Mouse (Mus musculus) hindbrain, embryonic 16.5 days (tissue): ENCODE measurements around the gene Ppp1ca. TPM values are rescaled to one million over a fixed set of nuclear protein-coding genes. Genes with fewer than 3 reads are reported as not detected.
A peak's percentile ranks its signal among the peaks of the same experiment; 100 is the strongest.

ENCODE experiments used
- ATAC-seq: fragments of 200-750 bp; cut with Nextera tagmentation; 2 replicates; pipeline ENCODE4 v1.8.0; 2017; ENCODE audit warnings: moderate TSS enrichment, moderate library complexity
- H3K27ac ChIP-seq: fragments of 300-500 bp; sonication (generic); 2 replicates; pipeline ENCODE4 v1.5.1; 2014; ENCODE audit warnings: low read depth, mild to moderate bottlenecking, control low read depth, low read length, moderate library complexity
- H3K27me3 ChIP-seq: fragments of 300-500 bp; sonication (generic); replicated peaks from 2 replicates; pipeline ENCODE4 v1.6.1; 2014; ENCODE audit warnings: low read length; ENCODE audit not compliant: control insufficient read depth, insufficient read depth
- H3K36me3 ChIP-seq: fragments of 300-500 bp; sonication (generic); 2 replicates; pipeline ENCODE4 v1.6.1; 2014; ENCODE audit warnings: mild to moderate bottlenecking, low read length, moderate library complexity, mixed read lengths; ENCODE audit not compliant: control insufficient read depth, insufficient read depth
- H3K4me1 ChIP-seq: fragments of 300-500 bp; sonication (generic); 2 replicates; pipeline ENCODE4 v1.6.1; 2014; ENCODE audit warnings: low read depth, low read length; ENCODE audit not compliant: control insufficient read depth, insufficient read depth
- H3K4me2 ChIP-seq: fragments of 300-500 bp; sonication (generic); 2 replicates; pipeline ENCODE4 v1.6.1; 2014; ENCODE audit warnings: mild to moderate bottlenecking, low read length, control low read depth, moderate library complexity
- H3K4me3 ChIP-seq: fragments of 300-500 bp; sonication (generic); 2 replicates; pipeline ENCODE4 v1.5.1; 2014; ENCODE audit warnings: mild to moderate bottlenecking, low read length, control low read depth, moderate library complexity
- H3K9ac ChIP-seq: fragments of 300-500 bp; sonication (generic); 2 replicates; pipeline ENCODE4 v1.6.1; 2014; ENCODE audit warnings: low read depth, mild to moderate bottlenecking, control low read depth, low read length, moderate library complexity
- H3K9me3 ChIP-seq: fragments of 300-500 bp; sonication (generic); 2 replicates; pipeline ENCODE4 v1.6.1; 2014; ENCODE audit warnings: mild to moderate bottlenecking, low read length, moderate library complexity; ENCODE audit not compliant: control insufficient read depth
- WGBS: fragments of 180-500 bp; shearing (Covaris S2); extraction: QIAGEN DNeasy Blood & Tissue Kit; methylation state at CpG from one replicate; pipeline ENCODE4 v1.1.7; 2014; 5-methylcytosine and 5-hydroxymethylcytosine counted together
- polyA plus RNA-seq: library from polyadenylated mRNA; unstranded; fragments of >200 nt; fragmentation: Nextera tagmentation; extraction: Ambion mirVana; gene quantifications from 2 replicates; pipeline ENCODE4 v1.2.1, GENCODE M21; 2015

Ppp1ca gene
- polyA plus RNA-seq, 1 experiment from 2014 or later = 604 TPM

DNA sequence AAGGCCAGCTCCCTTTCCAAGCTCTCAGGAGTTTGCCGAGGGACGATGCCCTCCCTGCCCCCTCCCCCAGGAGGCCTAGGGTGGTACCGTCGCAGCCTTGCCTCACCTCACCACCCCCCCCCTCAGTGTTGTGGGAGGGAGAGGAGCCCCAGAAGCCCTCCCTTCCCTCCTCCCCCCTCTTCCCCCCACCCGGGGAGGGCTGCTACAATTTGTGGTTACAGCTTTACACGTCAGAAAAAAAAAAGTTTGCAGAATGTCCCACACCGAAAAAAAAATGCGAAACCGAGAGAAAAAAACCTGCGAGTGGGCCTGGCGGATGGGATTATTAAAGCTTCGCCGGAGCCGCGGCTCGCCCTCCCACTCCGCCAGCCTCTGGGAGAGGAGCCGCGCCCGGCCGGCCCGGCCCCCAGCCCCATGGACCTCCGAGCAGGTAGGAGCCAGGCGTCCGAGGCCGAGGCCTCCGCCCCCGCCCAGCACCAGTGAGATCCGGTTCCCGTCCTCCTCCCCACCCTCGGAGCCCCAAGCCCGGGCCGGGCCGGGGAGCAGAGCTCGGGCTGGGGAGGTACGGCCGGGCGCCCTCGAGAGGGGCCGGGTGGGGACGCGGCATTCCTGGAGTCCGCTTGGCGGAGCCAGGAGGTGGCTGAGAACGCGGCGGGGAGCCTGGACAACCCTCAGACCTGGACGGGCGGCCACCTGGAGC, 22.4 kb downstream of the Ppp1ca start, which contains the start of the genes Clcf1 and AC109138.7:
Gene Clcf1, plus strand, starts transcription at position 168 of the 700 bp plus-strand sequence.
Gene AC109138.7, plus strand, starts transcription at position 287 of the 700 bp plus-strand sequence.
- H3K36me3 ChIP-seq = no peaks in the 10 kb centered on the region
- H3K27me3 ChIP-seq = peaks cover 28% of the 10 kb centered on the region
- H3K9me3 ChIP-seq = no peaks in the 10 kb centered on the region
- 0 out of 2 replicates have a peak, but pooled peaks have one; percentile 19 for ATAC-seq
- H3K4me3 ChIP-seq = peak within 1 kb of the TSS; percentile 54
- under 1% methylated on average over 47 of the region's 49 CpGs for WGBS
- H3K27ac ChIP-seq = peak within 1 kb of the TSS; percentile 15; the same call in 1 of the 2 replicates
- peaks cover 20% of the 10 kb centered on the region for H3K4me1 ChIP-seq
- H3K9ac ChIP-seq = peak within 1 kb of the TSS; percentile 73
- H3K4me2 ChIP-seq = peak within 1 kb of the TSS; percentile 92

- H3K36me3 ChIP-seq = no peaks in the 10 kb centered on the region
- WGBS = under 1% methylated on average over 14 of the region's 81 CpGs
- 0 out of 2 replicates have a peak, but pooled peaks have one; percentile 35 for ATAC-seq
- peak overlapping the region; percentile 15; the same call in 1 of the 2 replicates for H3K27ac ChIP-seq
- peak overlapping the region; percentile 92 for H3K4me2 ChIP-seq
- H3K27me3 ChIP-seq = peaks cover 28% of the 10 kb centered on the region
- H3K4me1 ChIP-seq = peaks cover 20% of the 10 kb centered on the region
- peak overlapping the region; percentile 54 for H3K4me3 ChIP-seq
- H3K9ac ChIP-seq = peak overlapping the region; percentile 73
- H3K9me3 ChIP-seq = no peaks in the 10 kb centered on the region
These were observed 23.0 kb downstream of the Ppp1ca start for GRCm38 (mm10) chr19:4214771-4215450.

- H3K9me3 ChIP-seq = no peaks in the 10 kb centered on the region
- H3K4me2 ChIP-seq = peak overlapping the region; percentile 92
- H3K27me3 ChIP-seq = peaks cover 28% of the 10 kb centered on the region
- ATAC-seq = no peak
- H3K9ac ChIP-seq = peak overlapping the region; percentile 73
- H3K27ac ChIP-seq = no peak overlapping the region
- 1% methylated on average over 16 of the region's 21 CpGs for WGBS
- H3K4me1 ChIP-seq = peaks cover 25% of the 10 kb centered on the region
- H3K4me3 ChIP-seq = peak overlapping the region; percentile 54
- no peaks in the 10 kb centered on the region for H3K36me3 ChIP-seq
These were observed 23.6 kb downstream of the Ppp1ca start for GRCm38 (mm10) chr19:4215451-4215840.

- WGBS = 18% methylated on average over 14 of the region's 14 CpGs
- Histone ChIP-seq H3K4me2 (peak overlapping the region; percentile 18; the same call in 1 of the 2 replicates), H3K27ac (no peak overlapping the region), H3K9ac (no peak overlapping the region), H3K27me3 (peaks cover 28% of the 10 kb centered on the region), H3K9me3 (no peaks in the 10 kb centered on the region), H3K36me3 (no peaks in the 10 kb centered on the region), H3K4me3 (no peak overlapping the region), H3K4me1 (peaks cover 32% of the 10 kb centered on the region)
- ATAC-seq = no peak
These were observed 24.3 kb downstream of the Ppp1ca start for GRCm38 (mm10) chr19:4216041-4216685.

- no peak overlapping the region for H3K27ac ChIP-seq
- H3K36me3 ChIP-seq = no peaks in the 10 kb centered on the region
- H3K4me2 ChIP-seq = no peak overlapping the region
- peaks cover 21% of the 10 kb centered on the region for H3K27me3 ChIP-seq
- no peak overlapping the region for H3K9ac ChIP-seq
- peaks cover 32% of the 10 kb centered on the region for H3K4me1 ChIP-seq
- ATAC-seq = no peak
- H3K9me3 ChIP-seq = no peaks in the 10 kb centered on the region
- H3K4me3 ChIP-seq = no peak overlapping the region
- 22% methylated on average over 5 of the region's 5 CpGs for WGBS
These were observed 25.3 kb downstream of the Ppp1ca start for GRCm38 (mm10) chr19:4217140-4217539.

- H3K36me3 ChIP-seq = no peaks in the 10 kb centered on the region
- H3K4me3 ChIP-seq = no peak overlapping the region
- 46% methylated on average over 3 of the region's 3 CpGs for WGBS
- ATAC-seq = no peak
- H3K27ac ChIP-seq = no peak overlapping the region
- peaks cover 19% of the 10 kb centered on the region for H3K27me3 ChIP-seq
- no peak overlapping the region for H3K9ac ChIP-seq
- H3K4me2 ChIP-seq = no peak overlapping the region
- H3K4me1 ChIP-seq = peaks cover 36% of the 10 kb centered on the region
- H3K9me3 ChIP-seq = no peaks in the 10 kb centered on the region
These were observed 26.0 kb downstream of the Ppp1ca start for GRCm38 (mm10) chr19:4217855-4218254.

DNA sequence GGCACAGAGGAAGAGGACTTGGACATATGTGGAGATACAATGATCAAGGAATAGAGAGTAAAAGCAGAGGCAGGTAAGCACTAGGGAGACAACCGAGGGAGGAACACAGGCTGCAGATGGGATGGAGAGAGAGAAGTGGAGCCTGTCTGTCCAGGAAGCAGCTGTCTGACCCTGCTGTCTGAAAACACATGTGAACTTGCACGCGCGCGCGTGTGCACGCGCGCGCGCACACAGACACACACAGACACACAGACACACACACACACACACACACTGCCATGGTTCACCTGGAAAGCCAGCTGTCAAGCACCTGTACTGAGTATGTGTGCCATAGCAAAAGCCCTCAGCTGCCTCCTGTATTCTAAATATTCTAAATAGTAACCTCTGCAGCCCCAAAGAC, 26.4 kb downstream of the Ppp1ca start:
- no peak overlapping the region for H3K27ac ChIP-seq
- no peak for ATAC-seq
- no peak overlapping the region for H3K9ac ChIP-seq
- peaks cover 18% of the 10 kb centered on the region for H3K27me3 ChIP-seq
- H3K9me3 ChIP-seq = no peaks in the 10 kb centered on the region
- no peak overlapping the region for H3K4me2 ChIP-seq
- WGBS = 95% methylated on average over 11 of the region's 11 CpGs
- H3K4me1 ChIP-seq = peaks cover 36% of the 10 kb centered on the region
- H3K36me3 ChIP-seq = no peaks in the 10 kb centered on the region
- H3K4me3 ChIP-seq = no peak overlapping the region

DNA sequence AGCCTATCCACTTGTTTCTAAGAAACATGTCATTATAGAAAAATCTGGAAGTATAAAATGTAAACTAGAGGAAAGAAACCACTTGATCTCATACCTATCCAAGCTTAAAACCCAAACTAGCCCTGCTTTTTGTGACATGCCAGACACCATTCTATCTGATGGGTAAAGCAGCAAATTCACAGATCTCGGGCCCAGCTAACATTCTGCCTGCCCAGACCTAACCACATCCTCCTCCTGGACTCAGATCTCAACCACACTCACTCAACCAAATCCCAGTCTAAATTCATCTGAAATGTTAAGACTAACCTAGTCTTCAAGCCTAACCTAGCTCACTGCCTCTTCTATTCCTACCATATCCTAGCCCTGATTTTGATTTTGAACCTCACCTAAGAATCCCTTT, 26.9 kb downstream of the Ppp1ca start:
- ATAC-seq = no peak
- 81% methylated on average over 1 of the region's 1 CpGs for WGBS
- peaks cover 35% of the 10 kb centered on the region for H3K4me1 ChIP-seq

DNA sequence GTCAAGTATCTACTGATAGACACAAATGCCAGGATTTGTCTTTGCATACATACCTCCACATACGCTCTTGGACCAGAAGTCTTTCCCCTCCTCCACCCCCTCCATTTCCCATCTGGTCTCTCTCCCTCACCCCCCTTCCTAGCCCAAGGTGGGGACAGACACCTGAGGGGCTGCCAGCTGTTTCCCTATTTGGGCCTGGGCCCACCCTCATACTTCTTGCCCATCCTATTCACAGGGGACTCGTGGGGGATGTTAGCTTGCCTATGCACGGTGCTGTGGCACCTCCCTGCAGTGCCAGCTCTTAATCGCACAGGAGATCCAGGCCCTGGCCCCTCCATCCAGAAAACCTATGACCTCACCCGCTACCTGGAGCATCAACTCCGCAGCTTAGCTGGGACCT, 28.1 kb downstream of the Ppp1ca start:
- 71% methylated on average over 6 of the region's 6 CpGs for WGBS
- H3K27me3 ChIP-seq = peaks cover 10% of the 10 kb centered on the region
- H3K4me3 ChIP-seq = no peak overlapping the region

More for the DNA sequence above, 26.9 kb downstream of the Ppp1ca start:
- H3K27me3 ChIP-seq = peaks cover 15% of the 10 kb centered on the region
- H3K9me3 ChIP-seq = no peaks in the 10 kb centered on the region
- H3K4me2 ChIP-seq = no peak overlapping the region
- H3K9ac ChIP-seq = no peak overlapping the region
- H3K4me3 ChIP-seq = no peak overlapping the region
- no peaks in the 10 kb centered on the region for H3K36me3 ChIP-seq
- H3K27ac ChIP-seq = no peak overlapping the region

More for the DNA sequence above, 28.1 kb downstream of the Ppp1ca start:
- Histone ChIP-seq H3K4me1 (peaks cover 24% of the 10 kb centered on the region), H3K36me3 (no peaks in the 10 kb centered on the region), H3K9ac (no peak overlapping the region), H3K27ac (no peak overlapping the region), H3K9me3 (no peaks in the 10 kb centered on the region), H3K4me2 (no peak overlapping the region)
- ATAC-seq = no peak
